Mouse (Mus musculus) lung, adult 18-20 months (tissue): ENCODE results near the gene Ackr4.

ENCODE experiments used
- DNase-seq, 2 experiments: peaks; one replicate each; pipeline ENCODE4 v3.0.0; 2022; ENCODE audit warnings: mixed read lengths in 2 of 2

Ackr4 gene

GRCm38 (mm10) chr9:104104986-104105385, 21.7 kb downstream of the Ackr4 start:
- DNase-seq: no peak

DNA sequence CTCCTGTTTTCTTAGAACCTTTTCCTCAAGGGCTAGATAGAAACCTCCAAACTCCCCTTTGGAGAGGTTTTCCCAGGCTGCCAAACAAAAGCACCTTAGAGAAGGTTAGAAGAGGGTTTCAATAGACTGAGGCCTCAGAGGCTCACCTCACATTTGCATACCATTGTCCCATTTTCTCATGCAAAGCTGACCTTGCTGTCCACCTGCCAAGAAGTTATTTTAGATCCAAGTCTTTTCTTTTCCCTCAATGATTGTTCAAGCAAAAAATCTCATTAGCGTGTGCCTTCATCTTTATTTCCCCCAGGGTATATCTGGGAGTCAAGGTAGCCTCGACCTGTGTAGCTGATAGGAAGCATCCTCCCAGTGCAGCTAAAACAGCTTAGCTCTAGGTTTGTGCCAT, 23.8 kb downstream of the Ackr4 start:
- DNase-seq: no peak

DNA sequence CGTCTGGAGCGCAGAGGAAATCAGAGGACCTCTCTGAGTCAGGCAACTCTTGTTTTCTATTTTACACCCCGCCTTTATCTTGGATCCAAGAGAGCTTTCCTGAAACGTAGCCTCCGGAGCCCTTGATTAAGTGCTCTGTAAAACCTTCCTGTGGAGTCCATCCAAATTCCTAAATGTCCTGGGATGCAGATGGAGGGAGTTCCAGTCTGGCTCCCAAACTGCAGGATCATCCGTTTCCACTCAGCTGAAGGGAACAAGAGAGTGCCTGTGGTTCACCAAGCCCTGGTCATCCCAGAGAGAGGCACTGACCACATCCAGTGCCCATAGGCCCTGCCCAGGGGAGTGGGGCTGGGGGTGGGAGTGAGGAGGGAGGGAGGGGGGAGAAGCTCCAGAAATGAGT, 24.4 kb downstream of the Ackr4 start:
- DNase-seq: no peak

DNA sequence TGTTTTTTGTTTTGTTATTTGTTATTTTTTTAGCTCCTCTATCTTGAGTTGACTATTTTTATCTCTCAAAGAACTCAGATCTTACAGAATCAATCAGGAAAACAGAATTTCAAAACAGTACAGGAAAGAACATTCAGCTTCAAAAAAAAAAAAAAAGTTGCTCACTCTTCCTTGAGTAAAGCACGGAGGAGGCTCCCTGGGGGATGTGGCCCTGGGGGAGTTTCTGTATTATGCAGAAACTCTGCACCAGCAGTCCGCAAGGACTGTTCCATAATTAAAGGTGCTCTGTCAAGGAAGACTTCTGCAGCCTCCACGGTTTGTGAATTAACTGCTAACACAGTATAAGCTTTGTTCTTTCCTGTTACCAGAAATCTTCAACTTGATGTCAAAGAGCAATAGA, 25.3 kb downstream of the Ackr4 start:
- no peak for DNase-seq

DNA sequence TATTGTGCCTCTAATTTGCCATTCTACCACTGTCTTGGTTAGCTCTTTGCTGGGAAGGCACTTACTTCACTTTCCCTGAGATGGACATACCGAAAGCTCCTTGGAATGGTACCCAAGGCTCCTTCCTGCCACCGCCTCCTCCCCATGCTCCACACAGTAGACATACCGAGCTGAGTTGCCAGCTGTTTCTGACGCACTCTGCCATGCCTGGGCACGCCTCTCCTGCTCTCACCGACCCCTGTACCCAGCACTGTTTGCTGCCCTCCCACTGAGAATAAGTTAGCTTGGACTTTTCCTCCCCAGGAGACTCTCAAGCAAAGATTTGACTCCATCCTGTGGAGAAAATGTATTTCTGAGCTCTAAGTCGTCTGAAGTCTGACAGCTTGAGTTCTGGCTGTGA, 25.9 kb downstream of the Ackr4 start:
- DNase-seq: peak in 1 of 2 experiments; percentile 16

DNA sequence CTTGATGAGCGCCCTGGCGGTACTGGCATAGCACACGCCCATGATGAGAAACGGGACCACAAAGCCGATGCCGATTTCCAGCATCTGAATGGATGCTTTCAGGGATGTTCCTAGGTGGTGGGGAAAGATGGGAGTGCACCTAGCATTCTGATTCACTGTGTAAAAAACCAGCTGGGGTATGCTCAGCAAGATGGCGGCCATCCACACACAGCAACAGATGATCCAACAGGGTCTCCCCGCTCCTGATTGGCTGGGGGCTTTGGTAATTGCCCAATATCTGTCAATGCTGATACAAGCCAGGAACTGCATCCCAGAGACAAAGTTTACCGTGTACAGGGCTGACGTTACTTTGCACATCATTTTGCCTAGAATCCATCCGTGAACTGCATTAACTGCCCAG, 27.7 kb downstream of the Ackr4 start:
- no peak for DNase-seq

DNA sequence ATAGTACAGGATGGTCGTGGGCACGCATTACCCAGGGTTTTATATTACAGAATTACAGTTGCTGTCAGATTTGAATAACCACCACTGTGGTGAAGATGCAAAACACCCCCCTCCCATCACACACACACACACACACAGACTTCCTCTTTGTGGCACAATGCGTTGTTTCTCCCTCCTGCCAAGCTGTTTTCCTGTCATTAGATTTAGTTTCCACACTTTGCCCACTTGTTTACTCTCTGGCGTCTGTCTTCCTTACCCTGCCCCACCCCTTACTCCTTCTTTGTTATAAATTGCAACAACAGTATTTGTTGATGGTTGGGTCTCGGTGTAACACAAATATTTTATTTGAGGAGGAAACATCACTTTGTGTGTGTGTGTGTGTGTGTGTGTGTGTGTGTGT, 28.5 kb downstream of the Ackr4 start:
- peak; percentile 20 to 57 for DNase-seq

- no peak for DNase-seq
Observed at GRCm38 (mm10) chr9:104092945-104093344, 33.8 kb downstream of the Ackr4 start.

DNA sequence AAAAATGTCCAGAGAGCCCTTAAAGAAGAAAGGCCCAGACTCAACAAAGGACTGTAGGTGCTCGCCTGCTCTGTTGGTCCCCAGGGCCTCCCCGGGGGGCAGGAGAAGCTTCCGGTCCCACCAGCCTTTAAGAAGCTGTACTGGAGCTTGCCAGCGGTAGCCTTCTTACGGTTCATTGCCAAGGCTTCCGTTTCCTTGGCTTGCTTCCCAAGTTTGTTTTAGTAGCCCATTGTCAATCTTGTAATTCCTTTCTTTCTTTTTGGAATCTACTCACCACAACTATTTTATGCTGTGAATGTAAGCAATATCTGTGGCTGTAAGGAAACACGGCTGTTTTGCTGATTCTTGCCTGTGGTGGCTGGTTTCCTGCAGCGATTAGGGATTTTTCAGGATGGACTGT, 38.2 kb downstream of the Ackr4 start:
- peak; percentile 62 to 77 for DNase-seq

DNA sequence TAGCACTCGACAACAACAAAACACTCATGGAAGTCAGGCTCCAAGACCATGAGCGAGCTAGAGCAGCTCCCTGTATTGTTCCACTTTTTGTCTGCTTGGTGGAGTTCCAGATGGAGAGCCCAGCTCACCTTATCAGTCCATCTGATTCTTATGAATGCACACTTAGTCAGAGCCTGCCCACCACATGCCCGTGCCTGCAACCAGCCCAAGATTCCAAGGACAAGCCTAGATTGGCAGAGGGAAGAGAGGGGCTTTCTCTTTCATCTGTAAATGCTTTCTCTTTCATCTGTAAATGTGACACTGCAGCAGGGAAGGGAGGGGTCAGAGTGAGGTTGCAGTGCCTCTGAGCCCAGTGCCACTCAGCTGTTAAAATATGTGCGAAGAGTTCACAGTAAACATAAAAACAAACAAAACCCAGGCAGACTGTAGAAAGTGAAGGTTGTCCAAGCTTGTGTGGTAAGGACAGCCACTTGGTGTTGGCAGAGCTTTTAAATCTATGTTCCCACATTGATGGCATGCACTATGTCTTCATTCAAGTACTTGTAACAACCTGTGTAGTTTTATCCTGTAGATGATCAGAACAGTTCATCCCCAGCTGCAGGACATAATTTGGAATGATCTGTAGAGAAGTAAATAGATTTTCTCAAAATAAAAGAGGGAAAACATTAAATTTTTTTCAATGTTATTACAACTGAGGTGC, 40.9 kb downstream of the Ackr4 start:
- DNase-seq: no peak

GRCm38 (mm10) chr9:104080038-104080437, 46.7 kb downstream of the Ackr4 start:
- DNase-seq: no peak

GRCm38 (mm10) chr9:104079379-104079778, 47.4 kb downstream of the Ackr4 start:
- DNase-seq: peak; percentile 26 to 49

DNA sequence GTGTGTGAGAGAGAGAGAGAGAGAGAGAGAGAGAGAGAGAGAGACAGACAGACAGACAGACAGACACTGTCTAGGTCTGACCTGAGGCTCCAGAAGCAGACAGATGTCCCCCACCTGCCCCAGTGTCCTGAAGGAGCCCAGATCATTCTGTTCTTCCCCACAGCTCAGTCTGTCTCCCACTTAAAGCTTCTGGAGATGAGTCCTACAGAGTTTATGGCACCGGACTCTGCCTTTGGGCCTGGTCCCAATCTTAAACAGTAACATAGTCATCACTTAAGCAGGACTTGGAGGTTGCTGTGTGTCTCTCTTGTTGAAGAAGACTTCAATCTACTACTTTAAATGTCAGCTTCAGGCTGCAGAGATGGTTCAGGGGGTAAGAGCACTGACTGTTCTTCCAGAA, 48.0 kb downstream of the Ackr4 start:
- DNase-seq: no peak

DNA sequence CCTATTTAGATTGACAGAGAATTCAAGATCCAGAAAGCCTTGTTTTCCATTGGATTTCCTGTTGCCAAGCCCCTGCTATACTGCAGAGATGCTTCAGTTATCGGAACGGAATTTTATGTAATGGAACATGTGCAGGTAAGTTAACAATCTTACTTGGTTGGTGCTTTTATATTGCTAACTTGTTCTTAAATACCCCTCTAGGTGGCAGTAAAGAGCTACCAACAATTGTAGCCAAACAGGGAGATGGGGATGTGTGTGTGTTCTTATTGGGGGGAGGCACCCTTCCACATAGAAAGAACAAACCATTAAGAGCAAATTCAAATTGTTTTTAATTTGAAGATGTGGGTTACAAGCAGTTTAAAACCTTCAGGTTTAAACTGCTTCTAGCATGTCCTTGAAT, 50.9 kb downstream of the Ackr4 start:
- DNase-seq: no peak

- no peak for DNase-seq
Observed at GRCm38 (mm10) chr9:104070863-104071604, 55.7 kb downstream of the Ackr4 start.

DNA sequence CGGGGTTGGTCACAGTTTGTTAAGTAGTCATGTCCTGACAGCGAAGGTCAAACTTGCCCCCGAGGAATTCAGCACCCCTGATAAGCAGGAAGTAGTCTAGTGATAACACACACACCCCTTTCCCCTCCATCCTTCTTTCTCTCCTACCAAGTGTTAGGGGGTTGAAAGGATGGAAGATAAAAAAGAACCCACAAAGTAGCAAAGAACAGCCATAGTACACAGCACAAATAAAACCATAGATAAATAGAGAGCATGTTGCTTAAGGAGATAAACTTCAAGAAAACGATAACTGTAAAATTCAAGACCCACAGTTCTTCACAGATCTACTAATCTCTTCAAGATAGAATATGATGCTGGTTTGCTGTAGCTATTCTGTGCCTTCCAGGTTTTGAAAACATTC, 56.5 kb downstream of the Ackr4 start:
- no peak for DNase-seq

GRCm38 (mm10) chr9:104064571-104064970, 62.2 kb downstream of the Ackr4 start:
- DNase-seq: no peak

DNA sequence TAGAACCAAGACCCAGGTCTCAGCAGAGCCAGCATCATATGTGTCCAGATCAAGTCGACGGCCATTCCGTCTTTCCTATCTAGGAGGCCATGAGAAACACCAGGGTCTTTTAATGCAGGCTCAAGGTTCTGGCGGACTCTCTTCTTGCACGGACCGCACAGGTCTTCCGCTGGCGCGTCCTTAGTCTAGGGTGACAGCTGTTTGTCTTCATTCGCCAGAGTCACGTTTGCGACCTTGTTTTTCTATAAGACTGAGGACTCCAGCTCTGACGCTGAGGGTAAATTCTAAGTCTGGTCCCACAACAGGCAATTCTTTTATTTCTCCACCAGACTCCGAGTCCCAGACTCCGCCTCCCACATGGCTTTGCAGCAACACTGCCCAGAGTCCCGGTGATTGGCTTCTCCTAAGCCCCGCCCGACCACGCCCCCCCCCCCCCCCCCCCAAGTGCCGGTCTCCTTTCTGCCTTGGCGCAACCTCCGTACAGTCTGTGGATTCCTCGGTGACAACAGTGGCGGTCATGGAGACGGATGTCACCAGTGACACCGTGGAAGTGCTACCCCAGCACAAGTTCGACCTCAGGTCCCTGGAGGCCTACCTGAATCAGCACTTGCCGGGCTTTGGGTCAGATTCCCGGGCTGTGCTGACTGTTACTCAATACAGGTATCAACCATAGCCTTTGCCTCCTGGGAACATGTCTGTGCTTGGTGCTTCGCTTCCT, 63.3 kb downstream of the Ackr4 start, which contains the start of gene Acad11:
TSS of gene Acad11 (plus strand) at position 134 of the 718 bp plus-strand sequence.
- DNase-seq: peak; percentile 82 to 84

GRCm38 (mm10) chr9:104062430-104063243, 64.1 kb downstream of the Ackr4 start, which contains the start of gene Uba5:
Uba5 (minus strand) TSS chr9:104063134.
- DNase-seq: peak; percentile 71

DNA sequence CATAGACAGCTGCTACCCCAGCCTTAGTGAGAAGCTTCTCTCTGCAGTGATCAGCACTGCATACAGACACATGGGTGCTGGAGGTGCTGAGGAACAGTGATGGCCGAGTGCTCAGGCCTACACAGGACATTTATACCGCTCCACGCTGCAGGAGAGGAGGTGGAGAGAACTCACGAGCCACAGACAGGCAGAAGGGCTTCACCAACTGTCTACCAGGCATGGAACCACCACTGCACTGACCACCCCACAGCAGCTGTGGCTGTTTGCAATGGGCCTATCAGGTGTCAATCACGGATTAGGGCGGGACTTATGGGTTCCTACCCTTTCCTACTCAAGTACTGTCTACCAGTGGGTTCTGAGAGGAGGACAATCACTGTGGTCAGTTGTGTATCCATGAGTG, 75.7 kb downstream of the Ackr4 start:
- DNase-seq: no peak

- no peak for DNase-seq
Observed at GRCm38 (mm10) chr9:104043676-104044075, 83.1 kb downstream of the Ackr4 start.

DNA sequence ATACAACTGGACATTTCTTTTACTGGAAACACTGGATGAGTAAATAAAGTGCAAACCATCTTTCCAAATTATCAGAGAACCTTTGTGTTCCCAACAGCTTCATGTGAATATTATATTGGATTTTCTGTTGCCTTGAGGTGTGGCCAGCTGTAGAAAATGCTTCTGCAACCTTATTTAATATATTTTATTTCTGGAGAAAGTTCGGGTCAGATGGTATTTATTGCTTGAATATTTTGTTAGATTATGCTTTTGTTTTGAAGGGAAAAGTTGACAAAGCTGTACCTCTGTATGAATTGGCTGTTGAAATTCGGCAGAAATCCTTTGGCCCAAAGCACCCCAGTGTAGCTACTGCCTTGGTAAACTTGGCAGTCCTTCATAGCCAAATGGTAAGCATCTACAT, 86.4 kb downstream of the Ackr4 start, which contains the start of gene Gm28305:
TSS of gene Gm28305 (plus strand) at position 301 of the 400 bp plus-strand sequence.
- DNase-seq: no peak

DNA sequence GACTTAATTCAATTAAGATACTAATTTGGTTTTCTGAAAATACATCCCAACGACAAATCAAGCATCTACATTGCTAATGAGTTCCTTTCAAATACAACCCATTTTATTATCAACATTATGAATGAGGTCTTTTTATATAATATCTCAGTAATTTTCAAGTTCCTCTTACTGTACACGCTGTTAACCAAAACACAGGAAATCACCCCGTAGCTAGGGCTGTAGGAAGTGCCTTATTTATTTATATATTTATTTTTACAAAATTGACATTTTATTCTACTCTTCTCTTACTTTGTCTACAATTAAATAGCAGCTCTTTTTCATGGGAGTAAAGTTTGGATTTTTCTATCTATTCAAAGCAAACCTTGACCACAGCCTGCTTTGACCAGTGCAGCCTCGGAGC, 87.0 kb downstream of the Ackr4 start:
- no peak for DNase-seq
